Mouse (Mus musculus): Measurements from ENCODE around the gene Dido1. TPM values are rescaled to one million over a fixed set of nuclear protein-coding genes. Genes with fewer than 3 reads are reported as not detected.

Dido1 gene
- total and polyA plus RNA-seq, 2 experiments from 2014 or later = 12.2 to 28.3 TPM

DNA sequence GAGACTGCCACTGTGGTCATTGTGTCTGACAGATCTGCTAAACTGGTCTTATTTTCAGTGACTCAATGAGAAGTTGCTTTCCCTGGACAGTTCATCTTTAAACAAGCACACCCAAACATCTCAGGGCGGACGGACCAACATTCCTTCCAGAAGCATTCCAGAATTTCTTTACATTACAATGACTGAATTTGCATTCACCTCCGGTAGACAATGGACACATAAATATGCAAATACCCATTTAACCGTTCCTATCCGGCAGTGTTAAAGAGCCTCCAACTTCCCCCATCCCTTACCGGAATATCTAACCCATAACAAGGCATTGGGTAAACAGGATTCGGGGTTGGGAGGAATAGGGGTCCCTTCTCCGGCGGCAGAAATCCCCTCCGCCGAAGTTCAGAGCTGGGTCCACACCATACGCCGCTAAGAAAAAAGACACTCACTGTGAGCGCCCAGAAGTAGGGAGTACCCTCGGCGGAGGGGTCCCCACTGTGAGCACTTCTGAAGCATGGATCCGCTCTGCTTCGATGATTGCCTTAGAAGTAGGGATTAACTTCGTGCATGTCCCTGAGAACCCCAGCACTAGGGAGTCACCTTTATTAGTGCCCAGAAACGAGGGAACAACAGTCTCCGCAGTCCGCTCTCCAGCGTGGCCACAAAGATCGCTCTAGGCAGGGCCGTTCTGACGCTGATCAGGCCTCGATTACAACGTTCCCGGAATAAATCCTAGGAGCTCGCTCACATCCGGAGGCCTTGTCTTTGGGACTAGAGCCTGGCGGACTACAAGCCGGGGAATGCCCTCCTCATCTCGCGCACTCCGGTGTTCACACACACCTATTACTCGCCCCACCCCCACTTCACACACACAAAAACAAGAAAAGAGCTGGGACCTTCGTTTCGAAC lies 526 bp downstream of the Dido1 start:
- WGBS = under 1% methylated on average over 39 of the region's 39 CpGs

GRCm38 (mm10) chr2:180705975-180706374 lies 3.8 kb downstream of the Dido1 start:
- no peaks in the 10 kb centered on the region for H3K36me3 ChIP-seq (replicated peaks; ENCODE audit: control insufficient read depth, insufficient read depth, low read length)

More for the DNA sequence above, 526 bp downstream of the Dido1 start:
- Histone ChIP-seq H3K9ac (replicated peaks; ENCODE audit: low read depth, low read length) (peak overlapping the region; percentile 99), H3K27me3 (ENCODE audit: control insufficient read depth, insufficient read depth, low read length) (no peaks in the 10 kb centered on the region), H3K36me3 (replicated peaks; ENCODE audit: control insufficient read depth, insufficient read depth, low read length) (peaks cover 13% of the 10 kb centered on the region), H3K4me1 (ENCODE audit: control insufficient read depth, insufficient read depth) (peaks cover 27% of the 10 kb centered on the region), H3K4me2 (ENCODE audit: low read depth, low read length) (peak overlapping the region; percentile 86), H3K4me3 (ENCODE audit: low read depth, low read length) (peak overlapping the region; percentile 97), H3K27ac (ENCODE audit: low read depth) (peak overlapping the region; percentile 90), H3K9me3 (replicated peaks; ENCODE audit: control insufficient read depth, low read length) (no peaks in the 10 kb centered on the region)
- no peak for TF ChIP-seq CTCF (IDR thresholded peaks at IDR 0.05; ENCODE audit: low read depth)
- peak; percentile 46 for DNase-seq (ENCODE audit: low spot score)
- peak; percentile 42 for ATAC-seq (ENCODE audit: insufficient read depth, low read depth)

DNA sequence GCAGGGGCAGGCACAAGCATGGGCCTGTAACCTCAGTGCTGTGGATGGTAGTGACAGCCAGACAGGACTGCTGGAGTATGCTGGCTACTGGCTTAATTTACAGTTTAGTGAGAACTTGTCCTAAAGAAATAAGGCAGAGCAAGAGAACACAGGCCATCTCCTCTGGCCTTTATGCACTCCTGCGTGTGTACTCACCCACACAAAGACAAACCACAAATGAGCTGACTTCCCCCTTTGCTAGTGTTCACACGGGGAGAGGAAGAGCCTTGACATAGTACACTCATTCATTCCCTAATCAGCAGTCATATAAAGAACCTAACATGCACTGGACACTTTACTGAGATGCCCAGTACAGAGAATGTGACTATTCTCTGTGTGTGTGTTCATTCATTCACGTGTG lies 4.7 kb downstream of the Dido1 start:
- TF ChIP-seq EP300 (IDR thresholded peaks at IDR 0.05; ENCODE audit: low read depth) (no peak), CTCF (IDR thresholded peaks at IDR 0.05; ENCODE audit: low read depth) (no peak)
- Histone ChIP-seq H3K4me2 (ENCODE audit: low read depth, low read length) (peak overlapping the region; percentile 27), H3K27ac (ENCODE audit: low read depth) (peak overlapping the region; percentile 83), H3K36me3 (replicated peaks; ENCODE audit: control insufficient read depth, insufficient read depth, low read length) (no peaks in the 10 kb centered on the region), H3K4me3 (ENCODE audit: low read depth, low read length) (no peak overlapping the region), H3K4me1 (ENCODE audit: control insufficient read depth, insufficient read depth) (peaks cover 49% of the 10 kb centered on the region), H3K9ac (replicated peaks; ENCODE audit: low read depth, low read length) (0 out of 2 replicates have a peak overlapping the region, but pooled peaks have one; percentile 18), H3K9me3 (replicated peaks; ENCODE audit: control insufficient read depth, low read length) (no peaks in the 10 kb centered on the region), H3K27me3 (ENCODE audit: control insufficient read depth, insufficient read depth, low read length) (no peaks in the 10 kb centered on the region)
- DNase-seq (ENCODE audit: low spot score) = no peak
- 64% methylated on average over 3 of the region's 3 CpGs for WGBS
- ATAC-seq (ENCODE audit: insufficient read depth, low read depth) = no peak

More at GRCm38 (mm10) chr2:180705975-180706374, 3.8 kb downstream of the Dido1 start:
- no peak overlapping the region for H3K4me2 ChIP-seq (ENCODE audit: low read depth, low read length)
- no peak overlapping the region for H3K9ac ChIP-seq (replicated peaks; ENCODE audit: low read depth, low read length)
- peaks cover 41% of the 10 kb centered on the region for H3K4me1 ChIP-seq (ENCODE audit: control insufficient read depth, insufficient read depth)
- ATAC-seq (ENCODE audit: insufficient read depth, low read depth) (no peak), DNase-seq (ENCODE audit: low spot score) (no peak)
- no peak for TF ChIP-seq CTCF (IDR thresholded peaks at IDR 0.05; ENCODE audit: low read depth)
- TF ChIP-seq EP300 (IDR thresholded peaks at IDR 0.05; ENCODE audit: low read depth) = no peak
- no peaks in the 10 kb centered on the region for H3K27me3 ChIP-seq (ENCODE audit: control insufficient read depth, insufficient read depth, low read length)
- no peak overlapping the region for H3K27ac ChIP-seq (ENCODE audit: low read depth)
- no peaks in the 10 kb centered on the region for H3K9me3 ChIP-seq (replicated peaks; ENCODE audit: control insufficient read depth, low read length)
- WGBS = 93% methylated on average over 5 of the region's 5 CpGs
- no peak overlapping the region for H3K4me3 ChIP-seq (ENCODE audit: low read depth, low read length)

DNA sequence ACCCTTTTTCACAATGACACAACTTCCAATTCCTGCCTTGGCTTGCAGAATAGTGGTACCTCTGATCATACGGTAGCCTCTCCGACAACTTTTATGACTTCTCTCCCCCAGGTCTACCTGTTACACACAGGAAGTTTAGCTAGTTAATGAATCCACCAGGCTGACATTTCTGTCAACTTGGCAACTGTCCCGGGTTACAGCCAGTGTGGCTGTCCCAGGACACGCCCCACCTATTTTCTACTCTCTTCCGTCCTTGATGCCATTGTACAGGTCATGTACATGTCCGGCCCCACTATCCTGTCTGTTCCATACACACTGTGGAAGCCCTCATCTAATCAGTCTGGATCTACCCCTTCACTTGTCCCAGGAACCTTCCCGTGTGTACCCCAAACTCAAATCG lies 5.2 kb downstream of the Dido1 start:
- Histone ChIP-seq H3K27me3 (ENCODE audit: control insufficient read depth, insufficient read depth, low read length) (no peaks in the 10 kb centered on the region), H3K4me1 (ENCODE audit: control insufficient read depth, insufficient read depth) (peaks cover 53% of the 10 kb centered on the region), H3K4me3 (ENCODE audit: low read depth, low read length) (no peak overlapping the region), H3K27ac (ENCODE audit: low read depth) (peak overlapping the region; percentile 83), H3K9me3 (replicated peaks; ENCODE audit: control insufficient read depth, low read length) (no peaks in the 10 kb centered on the region), H3K36me3 (replicated peaks; ENCODE audit: control insufficient read depth, insufficient read depth, low read length) (no peaks in the 10 kb centered on the region), H3K4me2 (ENCODE audit: low read depth, low read length) (peak overlapping the region; percentile 27), H3K9ac (replicated peaks; ENCODE audit: low read depth, low read length) (no peak overlapping the region; the same call in 1 of the 2 replicates)
- DNase-seq (ENCODE audit: low spot score) = peak; percentile 61
- WGBS = 46% methylated on average over 8 of the region's 8 CpGs
- no peak for TF ChIP-seq EP300 (IDR thresholded peaks at IDR 0.05; ENCODE audit: low read depth)
- TF ChIP-seq CTCF (IDR thresholded peaks at IDR 0.05; ENCODE audit: low read depth) = no peak
- ATAC-seq (ENCODE audit: insufficient read depth, low read depth) = no peak

DNA sequence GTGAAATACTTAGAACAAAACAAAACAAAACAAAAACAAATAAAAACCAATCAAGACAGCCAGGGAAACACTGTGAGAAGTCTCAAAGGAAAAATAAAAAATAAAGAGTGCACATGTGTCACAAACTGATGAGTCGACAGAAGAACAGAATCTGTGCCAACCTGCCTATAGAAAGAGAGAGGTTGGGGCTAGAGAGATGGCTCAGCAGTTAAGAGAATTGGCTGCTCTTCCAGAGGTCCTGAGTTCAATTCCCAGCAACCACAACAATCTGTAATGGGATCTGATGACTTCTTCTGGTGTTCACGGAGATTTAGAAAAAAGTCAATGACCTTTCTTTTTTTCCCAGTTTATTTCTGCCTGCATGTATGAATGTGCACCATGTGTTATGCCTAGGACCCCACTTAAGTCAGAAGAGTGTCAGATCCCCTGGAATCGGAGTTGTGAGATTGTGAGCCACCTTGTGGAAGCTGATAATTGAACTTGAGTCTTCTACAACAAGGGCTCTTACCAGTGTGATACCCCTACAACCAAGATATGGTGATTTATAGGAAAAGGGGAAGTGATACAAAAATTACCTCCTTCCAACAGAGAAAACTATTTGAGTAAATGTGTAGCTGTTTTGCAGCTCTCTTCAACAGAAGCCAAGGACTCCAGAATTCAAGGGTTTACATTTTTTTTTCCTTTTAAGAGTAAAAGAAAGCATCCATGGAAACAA lies 6.0 kb downstream of the Dido1 start:
- Histone ChIP-seq H3K27me3 (ENCODE audit: control insufficient read depth, insufficient read depth, low read length) (no peaks in the 10 kb centered on the region), H3K9ac (replicated peaks; ENCODE audit: low read depth, low read length) (no peak overlapping the region), H3K4me3 (ENCODE audit: low read depth, low read length) (no peak overlapping the region), H3K36me3 (replicated peaks; ENCODE audit: control insufficient read depth, insufficient read depth, low read length) (no peaks in the 10 kb centered on the region), H3K4me1 (ENCODE audit: control insufficient read depth, insufficient read depth) (peaks cover 53% of the 10 kb centered on the region), H3K27ac (ENCODE audit: low read depth) (peak overlapping the region; percentile 83; the same call in 1 of the 2 replicates), H3K4me2 (ENCODE audit: low read depth, low read length) (no peak overlapping the region), H3K9me3 (replicated peaks; ENCODE audit: control insufficient read depth, low read length) (no peaks in the 10 kb centered on the region)
- ATAC-seq (ENCODE audit: insufficient read depth, low read depth) (no peak), DNase-seq (ENCODE audit: low spot score) (no peak)
- no peak for TF ChIP-seq EP300 (IDR thresholded peaks at IDR 0.05; ENCODE audit: low read depth)
- no peak for TF ChIP-seq CTCF (IDR thresholded peaks at IDR 0.05; ENCODE audit: low read depth)
- 72% methylated on average over 3 of the region's 3 CpGs for WGBS

Measured in heart, postnatal 0 days (tissue).